Mouse (Mus musculus) CD4-positive naive resting alpha-beta T cell, adult 57 days (primary cell): ENCODE results near the gene Rnf215. TPM values are rescaled to one million over a fixed set of nuclear protein-coding genes. Genes with fewer than 3 reads are reported as not detected.

ENCODE experiments used
- total RNA-seq: library from RNA; stranded (reverse); gene quantifications from one replicate; pipeline ENCODE4 v1.2.4, GENCODE M21; 2023

Rnf215 gene
- 29.4 TPM for total RNA-seq

GRCm38 (mm10) chr11:4134986-4135935, at the start of gene Rnf215:
Gene Rnf215, plus strand, starts transcription at chr11:4135202.

GRCm38 (mm10) chr11:4095171-4096053, 39.6 kb upstream of the Rnf215 start, which contains the start of gene Mtfp1:
Gene Mtfp1, minus strand, starts transcription at chr11:4095445.

GRCm38 (mm10) chr11:4122742-4123579, 12.0 kb upstream of the Rnf215 start, which contains the start of gene Sec14l2:
Gene Sec14l2, minus strand, starts transcription at chr11:4123415.

GRCm38 (mm10) chr11:4159808-4160708, 25.1 kb downstream of the Rnf215 start, which contains the start of the genes Ccdc157 and Sf3a1:
Gene Ccdc157, minus strand, starts transcription at chr11:4160293.
Gene Sf3a1, plus strand, starts transcription at chr11:4160350.

GRCm38 (mm10) chr11:4186486-4187317, 51.7 kb downstream of the Rnf215 start, which contains the start of gene Tbc1d10a:
Gene Tbc1d10a, plus strand, starts transcription at chr11:4186789.

Other genes with a start within 250 kb of the Rnf215 start
- 0.35 TPM for gene 4921536K21Rik, start 240.1 kb upstream of the Rnf215 start, total RNA-seq
- 4.0 TPM for gene Dusp18, start 240.0 kb upstream of the Rnf215 start, total RNA-seq
- 3.3 TPM for gene Slc35e4, start 220.5 kb upstream of the Rnf215 start, total RNA-seq
- gene Tcn2, start 203.0 kb upstream of the Rnf215 start, total RNA-seq = 12.4 TPM
- gene Pes1, start 171.2 kb upstream of the Rnf215 start, total RNA-seq = 64.9 TPM
- not detected for gene 4930556J24Rik, start 158.4 kb upstream of the Rnf215 start, total RNA-seq
- gene Gal3st1, start 151.6 kb upstream of the Rnf215 start, total RNA-seq = not detected
- gene Sec14l4, start 103.7 kb upstream of the Rnf215 start, total RNA-seq = not detected
- gene Sec14l3, start 70.4 kb upstream of the Rnf215 start, total RNA-seq = not detected
- gene Mtfp1, start 39.8 kb upstream of the Rnf215 start, total RNA-seq = not detected
- gene Sec14l2, start 11.8 kb upstream of the Rnf215 start, total RNA-seq = 1.0 TPM
- 8.5 TPM for gene Ccdc157, start 25.1 kb downstream of the Rnf215 start, total RNA-seq
- gene Sf3a1, start 25.1 kb downstream of the Rnf215 start, total RNA-seq = 50.1 TPM
- gene Tbc1d10a, start 51.6 kb downstream of the Rnf215 start, total RNA-seq = 66.6 TPM
- 14.1 TPM for gene Castor1, start 83.0 kb downstream of the Rnf215 start, total RNA-seq
- 14.2 TPM for gene Osm, start 101.2 kb downstream of the Rnf215 start, total RNA-seq
- 0.89 TPM for gene Lif, start 122.4 kb downstream of the Rnf215 start, total RNA-seq